Mouse (Mus musculus) megakaryocyte, embryonic 14.5 days (primary cell): ENCODE measurements around the gene Hoxb7.

Source experiments
- FLI1 ChIP-seq: IDR thresholded peaks from 2 replicates; pipeline ENCODE4 v1.6.1; 2012; ENCODE audit warnings: low read length, inconsistent platforms, mixed read lengths
- GATA1 ChIP-seq: IDR thresholded peaks from 3 replicates; pipeline ENCODE4 v1.6.1; 2012; ENCODE audit warnings: mixed read lengths, low read length, inconsistent platforms, borderline replicate concordance

DNA sequence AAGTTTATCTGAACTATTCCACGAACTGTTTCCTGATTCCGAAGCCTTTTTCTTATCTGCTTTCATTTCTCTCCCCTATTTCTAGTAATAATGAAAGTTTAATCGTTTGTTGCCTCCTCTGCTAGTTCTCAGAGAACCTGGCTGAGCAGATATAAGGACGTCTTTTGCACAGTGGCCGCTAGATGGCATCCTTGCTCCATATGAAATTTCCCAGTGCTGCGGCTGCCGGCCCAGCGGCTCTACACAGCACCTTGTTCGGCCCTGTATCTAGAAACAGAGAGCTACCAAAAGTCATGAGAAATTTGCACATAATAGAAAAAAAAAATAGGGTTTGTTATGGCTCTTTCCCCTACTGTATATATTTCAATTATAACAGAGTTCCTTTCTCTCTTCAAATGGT, 7.7 kb upstream of the Hoxb7 start:
- TF ChIP-seq GATA1 (no peak), FLI1 (no peak)
